Mouse (Mus musculus) CH12.LX (cell line): ENCODE measurements around the gene Cntln. TPM values are rescaled to one million over a fixed set of nuclear protein-coding genes. Genes with fewer than 3 reads are reported as not detected.

Experiments
- DNase-seq: peaks from one replicate; pipeline ENCODE4 v3.0.0-alpha.2; 2013; ENCODE audit errors: extremely low read depth
- H3K27ac ChIP-seq: 2 replicates; pipeline ENCODE4 v1.5.1; 2012; ENCODE audit warnings: low read depth, mild to moderate bottlenecking, control low read depth, moderate library complexity; ENCODE audit not compliant: insufficient read depth
- H3K27me3 ChIP-seq: replicated peaks from 2 replicates; pipeline ENCODE3; 2012; ENCODE audit warnings: inconsistent platforms
- H3K36me3 ChIP-seq, 2 experiments: replicated peaks in 1 of 2; 2 replicates each; pipeline versions ENCODE3 to v1.6.1; 2012; ENCODE audit warnings: inconsistent platforms in 1 of 2, low read length in 1 of 2, mild to moderate bottlenecking in 1 of 2, mixed read lengths in 1 of 2, moderate library complexity in 1 of 2; ENCODE audit not compliant: control insufficient read depth in 1 of 2, insufficient read depth in 1 of 2
- H3K4me1 ChIP-seq, 2 experiments: 2 replicates each; pipeline ENCODE4 v1.6.1; 2012; ENCODE audit warnings: inconsistent platforms in 1 of 2, moderate library complexity in 1 of 2; ENCODE audit not compliant: insufficient read depth in 2 of 2, control insufficient read depth in 1 of 2
- H3K4me2 ChIP-seq: 2 replicates; pipeline ENCODE4 v1.6.1; 2012; ENCODE audit warnings: low read depth, mild to moderate bottlenecking, control low read depth; ENCODE audit not compliant: poor library complexity, insufficient read depth, severe bottlenecking
- H3K4me3 ChIP-seq, 3 experiments: fragments of 150-350 bp in 1 of 3; sonication (generic) in 1 of 3; replicated peaks in 1 of 3; 2 replicates each; pipeline versions ENCODE3 to v1.5.1; 2011 to 2012; ENCODE audit warnings: low read depth in 2 of 3, low read length in 2 of 3, mild to moderate bottlenecking in 2 of 3, moderate library complexity in 2 of 3, control low read depth in 1 of 3, improper control_type of control experiment in 1 of 3, inconsistent platforms in 1 of 3, mixed read lengths in 1 of 3; ENCODE audit not compliant: poor library complexity in 1 of 3
- H3K79me2 ChIP-seq: replicated peaks from 2 replicates; pipeline ENCODE4 v1.6.1; 2012; ENCODE audit warnings: mild to moderate bottlenecking, moderate library complexity; ENCODE audit not compliant: control insufficient read depth, poor library complexity, insufficient read depth, severe bottlenecking; ENCODE audit errors: extremely low read depth
- H3K9ac ChIP-seq: 2 replicates; pipeline ENCODE4 v1.6.1; 2012; ENCODE audit warnings: low read depth, mild to moderate bottlenecking, control low read depth, moderate library complexity; ENCODE audit not compliant: insufficient read depth
- H3K9me3 ChIP-seq: replicated peaks from 2 replicates; pipeline ENCODE3; 2012; ENCODE audit warnings: low read length, inconsistent platforms, mixed read lengths
- BHLHE40 ChIP-seq: IDR thresholded peaks from 2 replicates; pipeline ENCODE4 v1.6.1; 2011; ENCODE audit warnings: mild to moderate bottlenecking, low read depth, low read length, improper control_type of control experiment
- CHD1 ChIP-seq: IDR thresholded peaks from 2 replicates; pipeline ENCODE4 v1.6.1; 2012; ENCODE audit warnings: low read depth, low read length, improper control_type of control experiment, inconsistent platforms
- E2F4 ChIP-seq: IDR thresholded peaks from 2 replicates; pipeline ENCODE4 v1.6.1; 2011; ENCODE audit warnings: low read depth, low read length, improper control_type of control experiment; ENCODE audit not compliant: insufficient replicate concordance
- EP300 ChIP-seq: IDR thresholded peaks from 2 replicates; pipeline ENCODE4 v1.6.1; 2011; ENCODE audit warnings: low read length, improper control_type of control experiment
- ETS1 ChIP-seq: conservative IDR thresholded peaks from 2 replicates; pipeline ENCODE4 v1.6.1; 2012; ENCODE audit warnings: low read depth, mild to moderate bottlenecking, inconsistent platforms, low read length, improper control_type of control experiment, moderate library complexity
- IRF4 ChIP-seq: IDR thresholded peaks from 2 replicates; pipeline ENCODE4 v1.6.1; 2014; ENCODE audit warnings: low read depth, mild to moderate bottlenecking, inconsistent platforms, low read length, improper control_type of control experiment
- JUN ChIP-seq: IDR thresholded peaks from 2 replicates; pipeline ENCODE4 v1.6.1; 2011; ENCODE audit warnings: low read depth, mild to moderate bottlenecking, low read length, improper control_type of control experiment, moderate library complexity; ENCODE audit not compliant: insufficient read depth
- KAT2A ChIP-seq: IDR thresholded peaks from 2 replicates; pipeline ENCODE4 v1.6.1; 2012; ENCODE audit warnings: low read length, improper control_type of control experiment, inconsistent platforms; ENCODE audit not compliant: insufficient replicate concordance
- MAFK ChIP-seq: IDR thresholded peaks from 2 replicates; pipeline ENCODE4 v1.6.1; 2011; ENCODE audit warnings: low read length, improper control_type of control experiment; ENCODE audit not compliant: insufficient replicate concordance
- MAZ ChIP-seq: IDR thresholded peaks from 2 replicates; pipeline ENCODE4 v1.6.1; 2012; ENCODE audit warnings: low read depth, mild to moderate bottlenecking, inconsistent platforms, low read length, improper control_type of control experiment, moderate library complexity
- MEF2A ChIP-seq: IDR thresholded peaks from 2 replicates; pipeline ENCODE4 v1.6.1; 2014; ENCODE audit warnings: low read depth, mild to moderate bottlenecking, inconsistent platforms, low read length, improper control_type of control experiment, borderline replicate concordance
- MXI1 ChIP-seq: IDR thresholded peaks from 2 replicates; pipeline ENCODE4 v1.6.1; 2011; ENCODE audit warnings: mild to moderate bottlenecking, low read depth, low read length, improper control_type of control experiment
- NELFE ChIP-seq: IDR thresholded peaks from 2 replicates; pipeline ENCODE4 v1.6.1; 2011; ENCODE audit warnings: low read depth, low read length, improper control_type of control experiment
- NRF1 ChIP-seq: IDR thresholded peaks from 2 replicates; pipeline ENCODE4 v1.6.1; 2014; ENCODE audit warnings: low read depth, mild to moderate bottlenecking, inconsistent platforms, low read length, improper control_type of control experiment, moderate library complexity
- SIN3A ChIP-seq: IDR thresholded peaks from 2 replicates; pipeline ENCODE4 v1.6.1; 2012; ENCODE audit warnings: low read length, improper control_type of control experiment, inconsistent platforms
- SMC3 ChIP-seq: IDR thresholded peaks from 2 replicates; pipeline ENCODE4 v1.6.1; 2011; ENCODE audit warnings: low read depth, low read length, improper control_type of control experiment
- TBP ChIP-seq: conservative IDR thresholded peaks from 2 replicates; pipeline ENCODE4 v1.6.1; 2011; ENCODE audit warnings: low read depth, low read length, improper control_type of control experiment
- UBTF ChIP-seq: IDR thresholded peaks from 2 replicates; pipeline ENCODE4 v1.6.1; 2012; ENCODE audit warnings: low read depth, mild to moderate bottlenecking, inconsistent platforms, low read length, improper control_type of control experiment, moderate library complexity
- USF1 ChIP-seq: IDR thresholded peaks from 2 replicates; pipeline ENCODE4 v1.6.1; 2014; ENCODE audit warnings: low read depth, mild to moderate bottlenecking, inconsistent platforms, low read length, improper control_type of control experiment
- ZMIZ1 ChIP-seq: IDR thresholded peaks from 2 replicates; pipeline ENCODE4 v1.6.1; 2012; ENCODE audit warnings: low read depth, mild to moderate bottlenecking, inconsistent platforms, low read length, improper control_type of control experiment
- ZNF384 ChIP-seq: IDR thresholded peaks from 2 replicates; pipeline ENCODE4 v1.6.1; 2012; ENCODE audit warnings: low read depth, low read length, improper control_type of control experiment, inconsistent platforms
- dilution Hi-C: fragments of 300-500 bp; cut with MboI; formaldehyde crosslinking; loops from 2 replicates; pipeline ENCODE4 v1.14.3; 2020; ENCODE audit warnings: low sequenced_read_pairs; ENCODE audit not compliant: extremely low pct_unique_long_range_greater_than_20kb, extremely low pct_ligation_motif_present
- in situ Hi-C: fragments of 300-500 bp; cut with MboI; formaldehyde crosslinking; loops from 3 replicates; pipeline ENCODE4 v1.14.3; 2019; ENCODE audit warnings: low sequenced_read_pairs, low pct_ligation_motif_present, low pct_unique_long_range_greater_than_20kb, mixed read lengths
- polyA plus RNA-seq: library from polyadenylated mRNA; unstranded; fragments of >175 nt; gene quantifications from 2 replicates; pipeline ENCODE4 v1.2.1, GENCODE M21; 2012; ENCODE audit warnings: low read depth; ENCODE audit not compliant: insufficient read length
- total RNA-seq, 2 experiments: library from RNA; depleted of rRNA; stranded (reverse); fragments of 300-350 nt in 1 of 2; fragments of >200 nt in 1 of 2; gene quantifications; 2 replicates each; pipeline ENCODE4 v1.2.3; 2012 to 2014

Cntln gene
- total and polyA plus RNA-seq, 3 experiments, result not detected

DNA sequence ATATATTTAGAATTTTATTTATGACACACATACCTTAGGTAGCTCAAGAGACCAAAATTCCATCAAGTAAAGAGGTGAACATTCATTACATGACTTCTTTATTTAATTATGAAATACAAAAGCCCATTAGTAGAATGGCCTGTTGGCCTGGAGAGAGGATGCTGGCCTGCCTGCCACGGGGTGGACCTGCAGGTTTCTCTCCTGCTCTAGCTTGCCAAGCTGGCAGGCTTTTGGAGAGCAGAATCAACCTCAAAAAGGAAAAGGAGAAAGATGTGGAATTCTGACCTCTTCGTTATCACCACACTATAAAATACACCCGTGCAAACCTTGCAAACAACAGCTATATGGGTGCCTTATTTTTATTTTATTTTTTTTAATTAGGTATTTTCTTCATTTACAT, 45.6 kb upstream of the Cntln start:
- dilution Hi-C loops, result no loop called here
- peaks cover 47% of the 10 kb centered on the region for H3K9me3 ChIP-seq
- H3K9ac ChIP-seq, result no peak overlapping the region
- H3K4me3 ChIP-seq, result no peak overlapping the region
- DNase-seq, result no peak
- no peaks in the 10 kb centered on the region for H3K36me3 ChIP-seq
- no peak overlapping the region for H3K4me2 ChIP-seq
- H3K27ac ChIP-seq, result no peak overlapping the region
- no peaks in the 10 kb centered on the region for H3K27me3 ChIP-seq
- no peak for TF ChIP-seq ZNF384
- TF ChIP-seq EP300, result no peak
- TF ChIP-seq CHD1, result no peak
- in situ Hi-C loops, result no loop called here
- no peaks in the 10 kb centered on the region for H3K79me2 ChIP-seq
- no peaks in the 10 kb centered on the region for H3K4me1 ChIP-seq

DNA sequence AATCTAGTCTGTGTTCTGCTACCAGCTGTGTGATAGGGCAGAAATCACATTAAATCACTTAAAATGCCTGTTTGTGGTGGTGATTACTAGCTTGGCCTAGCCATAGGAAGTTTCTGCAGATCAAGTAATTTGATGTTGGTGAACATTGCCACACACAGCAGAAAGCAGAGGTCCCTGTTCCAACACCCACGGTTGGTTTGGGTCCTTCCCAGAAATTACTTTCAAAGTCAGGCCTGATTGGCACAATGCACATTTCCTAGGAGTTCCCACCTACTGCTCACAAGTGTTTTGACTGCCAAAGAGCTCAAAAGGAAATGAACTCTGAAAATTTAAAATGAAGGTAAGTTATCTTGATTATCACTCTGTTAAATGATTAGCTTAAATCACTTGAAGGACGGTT, 44.6 kb upstream of the Cntln start:
- DNase-seq, result no peak
- no peaks in the 10 kb centered on the region for H3K79me2 ChIP-seq
- H3K27me3 ChIP-seq, result no peaks in the 10 kb centered on the region
- H3K27ac ChIP-seq, result no peak overlapping the region
- no peak overlapping the region for H3K4me2 ChIP-seq
- no peak for TF ChIP-seq IRF4
- TF ChIP-seq UBTF, result no peak
- TF ChIP-seq USF1, result no peak
- no peak for TF ChIP-seq ZMIZ1
- no peak for TF ChIP-seq KAT2A
- TF ChIP-seq MAZ, result no peak
- TF ChIP-seq SMC3, result no peak
- no peak for TF ChIP-seq NRF1
- no peak for TF ChIP-seq MXI1
- TF ChIP-seq SIN3A, result no peak
- TF ChIP-seq JUN, result no peak
- TF ChIP-seq NELFE, result no peak
- no peak for TF ChIP-seq BHLHE40
- TF ChIP-seq ETS1, result no peak
- no peak for TF ChIP-seq E2F4
- no peak for TF ChIP-seq MAFK
- TF ChIP-seq TBP, result no peak
- TF ChIP-seq MEF2A, result no peak
- TF ChIP-seq, all 38 proteins: peak for 0
- dilution Hi-C loops (no loop called here), in situ Hi-C loops (no loop called here)
- Histone ChIP-seq H3K9ac (no peak overlapping the region), H3K4me1 (no peaks in the 10 kb centered on the region), H3K9me3 (peaks cover 47% of the 10 kb centered on the region), H3K4me3 (no peak overlapping the region), H3K36me3 (no peaks in the 10 kb centered on the region)
